Mouse (Mus musculus): ENCODE measurements around the gene Tex45.

Tex45 gene

GRCm38 (mm10) chr8:3531936-3532335, 61.3 kb downstream of the Tex45 start:
- in situ Hi-C loops (cut with MboI, MseI) = no loop called here

- in situ Hi-C loops (cut with MboI, MseI) = no loop called here
Measured at GRCm38 (mm10) chr8:3536053-3536841, 65.6 kb downstream of the Tex45 start.
